Mouse (Mus musculus) thymus, postnatal 10 days (tissue): ENCODE results near the gene Gm8298.
A peak's percentile ranks its signal among the peaks of the same experiment; 100 is the strongest.
"Not testable (repeated sequence)": the region's sequence is repeated elsewhere in the genome, so short reads cannot be mapped to it uniquely, and the experiment has no call there.

Experiments
- DNase-seq, 2 experiments: peaks; one replicate each; pipeline ENCODE4 v3.0.0; 2021; ENCODE audit warnings: low spot score in 2 of 2

Gm8298 gene

GRCm38 (mm10) chr3:59860751-59861150, at the start of gene Gm8298:
TSS of gene Gm8298 (plus strand) at chr3:59861051.
- no peak for DNase-seq

GRCm38 (mm10) chr3:59813169-59813568, 47.7 kb upstream of the Gm8298 start:
- DNase-seq = no peak

- peak in 1 of 2 experiments; percentile 17 for DNase-seq
Observed at GRCm38 (mm10) chr3:59870765-59871164, 9.9 kb downstream of the Gm8298 start.

- not testable (repeated sequence) for DNase-seq
Observed at GRCm38 (mm10) chr3:59877601-59878000, 16.8 kb downstream of the Gm8298 start.

GRCm38 (mm10) chr3:59879801-59880554, 19.1 kb downstream of the Gm8298 start:
- not testable (repeated sequence) for DNase-seq

GRCm38 (mm10) chr3:59893276-59893675, 32.4 kb downstream of the Gm8298 start:
- DNase-seq = no peak

GRCm38 (mm10) chr3:59924914-59925313, 64.1 kb downstream of the Gm8298 start, which contains the start of gene C130079G13Rik:
TSS of gene C130079G13Rik (plus strand) at chr3:59925214.
- DNase-seq = no peak
